Mouse (Mus musculus) spleen, postnatal 4 days (tissue): ENCODE measurements around the gene Tnip3.
A peak's percentile ranks its signal among the peaks of the same experiment; 100 is the strongest.

Source experiments
- DNase-seq, 2 experiments: peaks; one replicate each; pipeline ENCODE4 v3.0.0; 2022; ENCODE audit warnings: low spot score in 2 of 2

Tnip3 gene

GRCm38 (mm10) chr6:65525192-65525591 is at the start of gene Tnip3:
TSS of gene Tnip3 (plus strand) at chr6:65525313.
- DNase-seq, result no peak

- DNase-seq, result no peak
Measured at GRCm38 (mm10) chr6:65498786-65499185, 26.3 kb upstream of the Tnip3 start.

- DNase-seq, result peak; percentile 40 to 73
Measured at GRCm38 (mm10) chr6:65510051-65510669, 15.0 kb upstream of the Tnip3 start.

GRCm38 (mm10) chr6:65513813-65514212 is 11.3 kb upstream of the Tnip3 start:
- DNase-seq, result no peak

GRCm38 (mm10) chr6:65516759-65517158 is 8.4 kb upstream of the Tnip3 start:
- DNase-seq, result no peak

- DNase-seq, result no peak
Measured at GRCm38 (mm10) chr6:65520821-65521220, 4.3 kb upstream of the Tnip3 start.

- DNase-seq, result no peak
Measured at GRCm38 (mm10) chr6:65527892-65528291, 2.8 kb downstream of the Tnip3 start.

GRCm38 (mm10) chr6:65531232-65531848 is 6.2 kb downstream of the Tnip3 start:
- DNase-seq, result no peak

- no peak for DNase-seq
Measured at GRCm38 (mm10) chr6:65533687-65534086, 8.6 kb downstream of the Tnip3 start.

- DNase-seq, result no peak
Measured at GRCm38 (mm10) chr6:65537327-65537884, 12.3 kb downstream of the Tnip3 start.

GRCm38 (mm10) chr6:65538022-65538652 is 13.0 kb downstream of the Tnip3 start:
- no peak for DNase-seq

GRCm38 (mm10) chr6:65538921-65539320 is 13.8 kb downstream of the Tnip3 start:
- no peak for DNase-seq

GRCm38 (mm10) chr6:65540138-65540537 is 15.0 kb downstream of the Tnip3 start:
- DNase-seq, result no peak

- DNase-seq, result no peak
Measured at GRCm38 (mm10) chr6:65541094-65541493, 16.0 kb downstream of the Tnip3 start.

- no peak for DNase-seq
Measured at GRCm38 (mm10) chr6:65542391-65542790, 17.3 kb downstream of the Tnip3 start.

GRCm38 (mm10) chr6:65542913-65543312 is 17.8 kb downstream of the Tnip3 start:
- no peak for DNase-seq

- DNase-seq, result no peak
Measured at GRCm38 (mm10) chr6:65563887-65564656, 39.0 kb downstream of the Tnip3 start.

GRCm38 (mm10) chr6:65564657-65565039 is 39.5 kb downstream of the Tnip3 start:
- DNase-seq, result no peak

GRCm38 (mm10) chr6:65569741-65570140 is 44.6 kb downstream of the Tnip3 start:
- DNase-seq, result peak in 1 of 2 experiments; percentile 16

- DNase-seq, result no peak
Measured at GRCm38 (mm10) chr6:65578151-65578973, 53.2 kb downstream of the Tnip3 start.

GRCm38 (mm10) chr6:65583029-65583428 is 57.9 kb downstream of the Tnip3 start:
- DNase-seq, result no peak
